Mouse (Mus musculus): ENCODE data around the gene Dusp1.

The Dusp1 gene

GRCm38 (mm10) chr17:26528751-26529150 is 33.2 kb downstream of the Dusp1 start:
- in situ Hi-C loops (cut with MboI; ENCODE audit: low sequenced_read_pairs) = no loop called here

GRCm38 (mm10) chr17:26527291-26527690 is 34.6 kb downstream of the Dusp1 start:
- in situ Hi-C loops (cut with MboI; ENCODE audit: low sequenced_read_pairs) = no loop called here

GRCm38 (mm10) chr17:26525316-26525715 is 36.6 kb downstream of the Dusp1 start:
- in situ Hi-C loops (cut with MboI; ENCODE audit: low sequenced_read_pairs) = no loop called here

- in situ Hi-C loops (cut with MboI; ENCODE audit: low sequenced_read_pairs) = no loop called here
Measured at GRCm38 (mm10) chr17:26524801-26525200, 37.1 kb downstream of the Dusp1 start.

GRCm38 (mm10) chr17:26524316-26524715 is 37.6 kb downstream of the Dusp1 start:
- in situ Hi-C loops (cut with MboI; ENCODE audit: low sequenced_read_pairs) = no loop called here

- in situ Hi-C loops (cut with MboI; ENCODE audit: low sequenced_read_pairs) = no loop called here
Measured at GRCm38 (mm10) chr17:26522711-26523110, 39.2 kb downstream of the Dusp1 start.

GRCm38 (mm10) chr17:26518306-26518705 is 43.6 kb downstream of the Dusp1 start:
- in situ Hi-C loops (cut with MboI; ENCODE audit: low sequenced_read_pairs) = no loop called here

- in situ Hi-C loops (cut with MboI; ENCODE audit: low sequenced_read_pairs) = no loop called here
Measured at GRCm38 (mm10) chr17:26515675-26516074, 46.3 kb downstream of the Dusp1 start.

- in situ Hi-C loops (cut with MboI; ENCODE audit: low sequenced_read_pairs) = no loop called here
Measured at GRCm38 (mm10) chr17:26514581-26515030, 47.3 kb downstream of the Dusp1 start.

GRCm38 (mm10) chr17:26513459-26514290 is 48.3 kb downstream of the Dusp1 start:
- in situ Hi-C loops (cut with MboI; ENCODE audit: low sequenced_read_pairs) = no loop called here

- in situ Hi-C loops (cut with MboI; ENCODE audit: low sequenced_read_pairs) = no loop called here
Measured at GRCm38 (mm10) chr17:26512961-26513360, 49.0 kb downstream of the Dusp1 start.

- in situ Hi-C loops (cut with MboI; ENCODE audit: low sequenced_read_pairs) = no loop called here
Measured at GRCm38 (mm10) chr17:26511816-26512774, 49.8 kb downstream of the Dusp1 start.

GRCm38 (mm10) chr17:26511256-26511655 is 50.7 kb downstream of the Dusp1 start:
- in situ Hi-C loops (cut with MboI; ENCODE audit: low sequenced_read_pairs) = no loop called here

- in situ Hi-C loops (cut with MboI; ENCODE audit: low sequenced_read_pairs) = no loop called here
Measured at GRCm38 (mm10) chr17:26510146-26511045, 51.5 kb downstream of the Dusp1 start.

GRCm38 (mm10) chr17:26508961-26509771 is 52.8 kb downstream of the Dusp1 start:
- in situ Hi-C loops (cut with MboI; ENCODE audit: low sequenced_read_pairs) = no loop called here

GRCm38 (mm10) chr17:26508345-26508960 is 53.5 kb downstream of the Dusp1 start:
- in situ Hi-C loops (cut with MboI; ENCODE audit: low sequenced_read_pairs) = no loop called here

- in situ Hi-C loops (cut with MboI; ENCODE audit: low sequenced_read_pairs) = no loop called here
Measured at GRCm38 (mm10) chr17:26507966-26508344, 54.0 kb downstream of the Dusp1 start.

GRCm38 (mm10) chr17:26506997-26507871 is 54.7 kb downstream of the Dusp1 start:
- in situ Hi-C loops (cut with MboI; ENCODE audit: low sequenced_read_pairs) = no loop called here
